Mouse (Mus musculus): ENCODE data around the gene Ttll11.

Gene Ttll11

DNA sequence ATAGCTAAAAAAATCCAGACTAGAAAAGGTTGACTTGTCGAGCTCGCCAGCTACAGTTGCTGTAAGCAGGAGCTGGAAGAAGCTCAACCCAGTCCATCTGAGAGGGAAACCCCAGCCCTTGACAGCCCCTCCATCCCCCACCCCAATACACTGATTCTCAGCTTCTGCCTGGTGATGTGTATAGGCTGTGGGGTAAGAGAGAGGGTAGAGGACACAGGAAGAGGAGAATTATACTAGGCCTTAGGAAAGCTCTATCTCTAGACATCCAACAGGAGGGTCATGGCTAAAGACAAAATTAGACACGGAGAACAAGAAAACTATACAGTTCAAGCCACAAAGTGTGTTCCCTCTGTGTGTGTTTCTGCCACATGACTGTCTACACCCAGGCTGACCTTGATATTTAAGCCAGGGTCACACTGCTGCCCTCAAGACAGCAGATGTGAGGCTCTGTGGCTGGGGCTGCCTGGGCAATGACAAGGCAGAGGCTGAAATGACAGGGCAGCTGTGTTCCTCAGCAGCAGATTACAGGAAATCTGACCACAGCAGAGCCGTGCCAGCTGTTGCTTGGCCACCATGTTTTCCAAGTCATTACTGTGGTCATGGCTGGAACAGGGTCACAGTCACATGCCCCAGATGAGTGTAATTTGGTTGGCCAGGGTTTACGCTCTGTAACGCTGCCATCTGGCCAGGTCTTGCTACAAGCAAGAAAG is 81.1 kb downstream of the Ttll11 start:
- no peak for DNase-seq

DNA sequence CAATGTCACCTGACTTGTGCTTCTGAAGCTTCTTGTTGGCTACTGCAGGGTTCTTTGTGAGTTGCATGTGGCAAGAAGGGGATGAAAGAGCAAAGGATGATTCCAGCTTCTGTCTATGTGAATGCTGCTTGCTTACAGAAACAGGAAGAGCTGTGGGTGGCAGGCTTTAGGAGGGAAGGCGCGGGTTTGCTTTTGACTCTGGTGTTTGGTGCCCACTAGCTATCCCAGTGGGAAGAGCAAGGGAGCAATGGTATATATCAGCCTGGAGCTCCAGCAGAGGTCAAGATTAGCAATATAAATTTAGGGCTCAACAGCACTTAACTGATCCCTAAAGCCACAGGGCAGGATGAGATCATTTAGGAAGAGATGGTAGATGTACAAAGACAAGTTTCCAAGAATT is 82.6 kb downstream of the Ttll11 start:
- no peak for DNase-seq

GRCm38 (mm10) chr2:35894512-35894911 is 85.2 kb downstream of the Ttll11 start:
- no peak for DNase-seq

- DNase-seq = no peak
Measured at GRCm38 (mm10) chr2:35890635-35891034, 89.1 kb downstream of the Ttll11 start.

DNA sequence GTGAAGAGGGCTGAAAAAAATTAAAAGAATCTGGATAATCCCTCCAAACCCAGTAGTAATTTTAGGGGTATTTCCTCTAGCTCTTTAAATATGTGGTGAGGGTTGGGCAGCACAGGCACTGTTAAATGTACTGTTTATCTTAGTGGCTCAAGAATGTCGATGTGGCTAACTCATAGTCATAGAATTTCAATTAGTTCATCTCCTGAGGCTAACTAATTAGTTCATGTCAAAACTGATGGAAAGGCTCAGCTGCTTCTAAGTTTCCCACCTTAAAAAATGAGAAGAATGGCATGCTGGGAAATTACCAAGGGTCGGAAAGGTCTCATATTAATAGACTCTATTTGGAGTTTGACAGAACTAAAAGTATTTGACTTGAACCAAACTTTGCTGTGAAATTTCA is 89.9 kb downstream of the Ttll11 start:
- no peak for DNase-seq

DNA sequence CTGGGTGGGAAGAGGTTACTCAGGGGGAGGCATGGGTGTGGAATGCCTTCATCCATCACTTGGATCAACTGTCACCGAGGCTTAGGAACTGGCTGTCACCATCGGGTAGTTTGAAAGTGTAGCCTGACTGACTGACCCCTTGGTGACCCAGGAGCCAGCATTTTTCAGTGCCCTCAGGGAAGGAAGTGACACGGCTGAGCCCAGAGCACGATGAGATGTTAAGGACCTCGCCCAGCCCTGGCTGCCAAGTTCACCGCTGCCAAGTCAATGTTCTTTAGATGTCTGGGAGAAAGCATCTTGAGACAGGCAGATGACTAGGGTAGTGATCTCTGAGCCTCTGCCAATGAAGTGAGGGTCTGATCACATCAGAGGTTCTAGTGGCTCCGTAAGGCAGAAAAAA is 95.4 kb downstream of the Ttll11 start:
- no peak for DNase-seq

GRCm38 (mm10) chr2:35882336-35882987 is 97.3 kb downstream of the Ttll11 start:
- DNase-seq = peak; percentile 61

DNA sequence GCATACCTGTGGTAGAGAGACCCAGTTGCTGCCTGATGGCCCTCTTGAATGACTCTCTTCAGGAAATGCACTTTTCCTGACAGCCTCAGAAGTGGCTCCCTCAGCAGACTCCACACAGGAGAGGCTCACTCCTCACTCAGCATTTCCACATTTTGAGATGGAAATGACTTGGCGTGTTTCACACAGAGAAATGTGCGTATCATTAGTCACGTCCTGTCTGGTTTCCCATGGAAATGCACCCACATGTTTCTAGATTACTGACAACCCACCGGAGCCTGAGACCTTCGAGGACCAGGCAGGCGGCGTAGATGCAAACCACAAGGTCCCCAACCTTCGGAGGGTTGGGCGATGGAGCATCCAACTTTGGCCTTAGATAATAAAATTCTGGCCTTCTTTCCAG is 97.8 kb downstream of the Ttll11 start:
- DNase-seq = no peak

- DNase-seq = no peak
Measured at GRCm38 (mm10) chr2:35880362-35880761, 99.4 kb downstream of the Ttll11 start.

GRCm38 (mm10) chr2:35879887-35880286 is 99.8 kb downstream of the Ttll11 start:
- DNase-seq = no peak

DNA sequence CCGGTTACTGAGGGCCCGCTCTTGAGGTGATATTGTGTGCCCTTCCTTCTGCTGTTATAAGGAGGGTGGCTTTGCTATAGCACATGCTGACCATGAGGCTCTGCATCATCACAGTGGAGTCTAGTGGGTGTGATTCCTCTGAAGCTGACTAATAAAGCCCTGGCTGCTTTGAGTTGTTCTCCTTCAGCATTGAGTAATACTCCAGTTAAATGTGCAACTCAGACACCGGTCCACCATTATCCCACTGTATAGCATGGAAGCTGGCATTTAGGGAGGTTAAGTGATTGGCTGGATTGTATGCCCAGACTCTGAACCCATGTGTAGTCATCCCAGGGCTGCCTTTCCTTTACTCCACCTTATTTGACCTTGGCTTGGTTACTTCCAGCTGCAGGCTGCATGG is 101.2 kb downstream of the Ttll11 start:
- DNase-seq = no peak

DNA sequence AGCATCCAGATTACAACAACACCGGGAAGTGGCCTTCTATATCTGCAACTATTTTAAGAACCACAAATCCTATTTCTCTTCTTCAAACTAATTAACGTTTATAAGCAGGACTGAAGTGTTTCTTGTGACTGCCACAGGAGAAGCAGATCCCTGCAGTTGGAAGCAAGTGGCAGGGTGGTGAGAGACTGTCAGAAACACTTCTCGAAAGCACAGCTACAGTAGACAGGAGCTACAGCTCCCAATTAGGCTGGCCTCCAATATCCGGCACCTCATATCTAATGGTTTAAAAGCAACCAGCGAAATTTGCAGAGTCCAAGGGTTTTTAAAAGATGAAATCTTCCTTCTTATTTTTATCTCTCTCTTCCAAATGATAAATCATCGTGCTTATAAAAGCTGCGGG is 104.1 kb downstream of the Ttll11 start:
- no peak for DNase-seq

DNA sequence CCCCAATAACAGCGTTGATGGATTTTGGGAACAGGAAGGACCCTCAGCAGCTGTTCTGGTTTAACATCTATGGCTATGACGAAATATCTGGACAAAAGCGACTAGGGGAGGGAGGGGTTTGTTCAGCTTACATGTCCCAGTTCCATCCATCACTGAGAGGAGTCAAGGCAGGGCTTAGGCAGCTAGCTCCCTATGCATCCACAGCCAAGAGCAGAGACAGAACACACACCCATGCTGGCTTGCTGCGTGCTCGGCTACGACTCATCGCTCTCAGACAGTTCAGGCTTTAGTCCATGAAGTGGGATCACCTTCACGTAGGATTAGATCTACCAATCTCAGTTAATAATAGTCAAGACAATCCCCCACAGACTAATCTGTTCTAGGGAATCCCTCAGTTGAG is 105.3 kb downstream of the Ttll11 start:
- no peak for DNase-seq

DNA sequence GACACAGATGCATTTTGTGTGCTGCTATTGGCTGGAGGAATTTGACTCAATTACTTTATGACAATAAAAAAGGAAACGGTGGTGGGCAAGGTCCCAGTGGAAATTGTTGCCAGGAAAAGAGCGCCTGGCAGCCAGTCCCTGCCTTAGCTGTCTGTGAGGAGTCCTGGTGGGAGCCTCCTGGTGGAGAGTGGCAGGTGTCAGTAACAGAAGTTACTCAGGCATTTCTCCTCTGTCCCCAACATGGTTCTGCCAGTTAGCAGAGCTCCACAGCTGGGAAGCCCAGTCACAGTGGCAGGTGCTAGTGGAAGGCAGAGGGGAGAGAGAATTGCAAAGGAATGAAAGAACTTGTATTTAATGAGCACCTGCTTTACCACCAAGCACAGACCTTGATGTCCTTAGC is 110.5 kb downstream of the Ttll11 start:
- DNase-seq = no peak

GRCm38 (mm10) chr2:35863284-35863683 is 116.4 kb downstream of the Ttll11 start:
- no peak for DNase-seq

- no peak for DNase-seq
Measured at GRCm38 (mm10) chr2:35861185-35861584, 118.5 kb downstream of the Ttll11 start.

- DNase-seq = no peak
Measured at GRCm38 (mm10) chr2:35860394-35860744, 119.3 kb downstream of the Ttll11 start.

GRCm38 (mm10) chr2:35859708-35860393 is 119.9 kb downstream of the Ttll11 start:
- no peak for DNase-seq

GRCm38 (mm10) chr2:35858281-35858680 is 121.4 kb downstream of the Ttll11 start:
- DNase-seq = no peak

DNA sequence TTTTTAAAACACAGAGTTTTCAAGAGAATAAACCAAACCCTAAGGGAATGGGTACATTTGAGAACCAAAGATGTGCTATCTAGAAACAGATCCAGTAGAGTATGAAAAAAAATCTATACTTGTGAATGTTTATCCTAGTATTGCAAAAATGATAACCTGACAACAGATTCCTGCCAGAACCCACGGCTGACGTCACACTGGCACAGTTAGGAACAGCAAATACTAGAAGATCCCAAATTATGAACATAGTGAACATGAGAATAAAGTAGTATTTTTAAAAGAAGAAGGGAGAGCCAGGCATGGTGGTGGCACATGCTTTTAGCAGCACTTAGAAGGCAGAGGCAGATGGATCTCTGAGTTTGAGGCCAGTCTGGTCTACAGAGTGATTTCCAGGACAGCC is 122.8 kb downstream of the Ttll11 start:
- DNase-seq = no peak

DNA sequence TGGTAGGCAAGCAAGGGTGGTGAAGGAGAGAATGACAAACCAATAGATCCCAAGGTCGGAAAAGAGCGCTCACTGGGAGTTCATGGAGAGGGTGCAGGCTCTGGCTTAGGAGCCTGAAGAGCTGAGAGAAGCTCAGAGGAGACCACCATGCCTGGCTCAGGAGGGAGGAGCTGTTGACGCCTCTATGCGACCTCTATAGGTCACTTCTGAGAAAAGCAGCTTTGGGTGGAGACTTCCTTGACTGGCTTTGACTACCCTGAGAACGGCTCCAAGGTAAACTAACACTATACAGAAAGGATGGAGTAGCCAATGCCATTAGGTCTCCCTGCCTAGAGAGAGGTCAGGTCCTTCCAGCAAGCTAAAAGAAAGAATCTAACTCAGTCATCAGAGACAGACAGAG is 124.8 kb downstream of the Ttll11 start:
- DNase-seq = peak; percentile 42

DNA sequence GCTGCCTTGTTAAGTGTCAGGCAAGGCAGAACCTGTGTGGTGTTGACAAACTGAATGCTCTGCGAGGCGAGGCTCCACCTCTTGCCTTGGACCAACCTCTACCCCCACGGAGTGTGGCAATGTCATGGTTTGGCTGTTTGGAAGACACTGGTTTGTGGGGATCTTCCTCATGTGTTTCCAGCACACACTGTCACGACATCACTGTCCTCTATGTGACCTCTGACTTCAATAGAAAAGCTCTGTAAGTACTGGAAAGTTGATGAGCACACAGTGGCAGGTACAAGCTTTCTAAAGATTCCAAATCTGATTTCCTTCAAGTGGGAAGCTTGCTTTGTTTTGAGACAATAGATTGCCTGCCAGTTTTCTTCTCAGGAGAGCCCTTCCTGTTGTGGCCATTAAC is 126.7 kb downstream of the Ttll11 start:
- no peak for DNase-seq

GRCm38 (mm10) chr2:35852164-35852509 is 127.6 kb downstream of the Ttll11 start:
- DNase-seq = no peak

DNA sequence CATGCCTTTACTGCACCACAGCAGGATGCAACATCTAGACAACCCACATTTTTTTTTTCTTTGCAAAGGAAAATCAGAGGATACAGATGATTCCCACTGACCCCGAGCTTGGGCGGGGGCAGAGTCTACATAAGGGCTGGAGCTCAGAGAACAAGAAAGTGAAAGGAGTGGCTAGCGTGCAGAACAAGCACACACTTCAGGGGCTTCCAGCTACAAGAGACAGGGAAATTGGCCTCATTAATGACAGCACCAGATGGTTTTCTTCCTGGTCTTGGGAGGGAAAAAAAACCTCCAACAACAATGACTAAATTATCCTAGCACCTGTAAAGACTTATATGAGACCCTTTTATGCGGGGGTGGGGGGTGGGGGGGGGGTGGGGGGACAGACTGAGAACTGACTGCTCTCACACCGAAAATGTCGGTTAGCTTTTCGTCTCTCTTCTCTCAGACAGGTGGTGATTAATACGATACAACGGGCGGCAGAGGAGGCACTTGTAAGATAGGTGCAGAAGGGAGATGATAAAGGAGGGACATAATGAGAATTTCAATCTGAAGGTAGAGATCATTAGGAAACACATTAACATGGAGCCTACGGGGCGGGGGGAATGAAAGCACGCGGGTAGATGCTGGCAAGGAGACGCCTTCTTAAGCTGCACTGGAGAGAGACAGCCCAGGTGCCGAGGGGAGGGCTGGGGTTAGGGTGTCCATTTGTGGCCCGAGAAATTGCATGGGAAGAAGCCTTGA is 128.1 kb downstream of the Ttll11 start:
- DNase-seq = no peak

Data from thymus, postnatal 25 days (tissue).